ENCODE assay signal across 10 mouse cellular contexts in the genomic region with DNA sequence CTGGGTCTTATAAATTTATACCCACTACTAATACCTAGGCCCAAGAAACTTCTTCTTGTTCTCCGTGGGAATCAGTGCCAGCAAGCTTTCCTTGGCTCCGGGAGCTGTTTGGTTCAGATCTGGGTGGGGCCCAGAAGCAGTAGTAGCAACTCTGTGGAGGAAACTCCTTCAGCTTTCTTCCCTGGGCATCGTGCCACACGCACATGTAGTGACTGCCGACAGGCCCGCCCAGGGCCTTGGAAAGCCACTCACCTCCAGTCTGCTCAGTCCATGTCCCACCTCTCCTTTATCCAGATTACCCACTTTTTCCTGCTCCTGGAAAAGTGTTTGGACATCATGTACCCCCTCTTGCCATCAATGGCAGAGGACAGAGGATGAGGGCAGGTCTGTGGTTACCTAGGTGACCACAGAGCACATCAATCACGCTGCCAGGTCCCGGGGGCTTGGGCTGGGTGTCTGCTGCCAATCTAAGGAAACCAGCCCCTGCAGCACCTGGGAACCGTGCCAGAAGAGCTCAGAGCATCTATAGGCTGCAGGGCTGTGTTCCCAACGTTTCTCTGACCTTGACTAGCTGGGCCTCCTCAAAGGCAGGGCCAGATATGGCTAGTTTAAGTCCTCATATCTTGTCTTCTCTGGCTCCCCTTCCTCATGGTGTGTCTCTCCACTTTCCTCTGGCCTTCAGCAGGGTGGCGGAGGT.
DNase-seq lines count a peak whose midpoint lies in the region; ATAC-seq and TF ChIP-seq lines count a peak whose summit lies in the region.
"Had no signal": no experiment of that assay in that cellular context is flagged by ENCODE, and none has a peak within 500 bp of the region (broad histone marks: within the 10 kb centered on the region; RNA-seq: fewer than 3 reads in every experiment).

No protein-coding gene starts in this region.

- no peaks in the 10 kb centered on the region for H3K36me3 ChIP-seq in kidney, adult 2 months (ENCODE audit: control insufficient read depth, insufficient read depth, low read length)
- H3K36me3 ChIP-seq in kidney, embryonic 14.5 days (ENCODE audit: control insufficient read depth, insufficient read depth, low read length), result no peaks in the 10 kb centered on the region

- H3K4me1 ChIP-seq in kidney, adult 2 months (ENCODE audit: control insufficient read depth, insufficient read depth, low read length), result peaks cover 9% of the 10 kb centered on the region; the same call in 1 of the 2 replicates
- H3K4me1 ChIP-seq in kidney, embryonic 14.5 days (ENCODE audit: control insufficient read depth, insufficient read depth, low read length), result no peaks in the 10 kb centered on the region

- no peak for TF ChIP-seq CTCF in kidney, adult 2 months (conservative IDR thresholded peaks at IDR 0.05; ENCODE audit: insufficient read depth, insufficient read length, low read depth, low read length)

- no peaks in the 10 kb centered on the region for H3K27me3 ChIP-seq in kidney, adult 2 months (replicated peaks; ENCODE audit: control insufficient read depth, insufficient read depth, low read length)
- no peaks in the 10 kb centered on the region for H3K27me3 ChIP-seq in kidney, embryonic 14.5 days (ENCODE audit: control insufficient read depth, insufficient read depth, low read length)
- H3K27me3 ChIP-seq: Patski had no signal

- H3K4me2 ChIP-seq in kidney, embryonic 14.5 days (replicated peaks; ENCODE audit: low read depth, low read length), result no peak overlapping the region

- H3K4me3 ChIP-seq in kidney, adult 2 months (ENCODE audit: insufficient read depth, low read depth, low read length), result no peak overlapping the region
- H3K4me3 ChIP-seq in kidney, embryonic 14.5 days (ENCODE audit: low read length), result no peak overlapping the region
- H3K4me3 ChIP-seq: erythroblast, embryonic 14.5 days had no signal

- ATAC-seq in kidney, embryonic 14.5 days (ENCODE audit: low FRiP score, low TSS enrichment), result no peak
- peak; percentile 52 for ATAC-seq in common myeloid progenitor, adult 5-6 weeks (replicated peaks; ENCODE audit: low read depth, poor library complexity, severe bottlenecking)
- ATAC-seq: Patski had no signal

- intact Hi-C loops in heart, postnatal 25 days (cut with DNase I), result no loop called here

- WGBS in kidney, adult 2 months, result 63% methylated on average over 11 of the region's 11 CpGs
- 70% methylated on average over 11 of the region's 11 CpGs for WGBS in kidney, embryonic 14.5 days

- TF ChIP-seq POLR2A in kidney, adult 2 months (IDR thresholded peaks at IDR 0.05; ENCODE audit: low read depth, low read length), result no peak

- no peak overlapping the region for H3K27ac ChIP-seq in kidney, adult 2 months (ENCODE audit: insufficient read depth, low read depth, low read length)
- H3K27ac ChIP-seq in kidney, embryonic 14.5 days (ENCODE audit: low read depth, low read length), result no peak overlapping the region

- no peak overlapping the region for H3K9ac ChIP-seq in kidney, embryonic 14.5 days (ENCODE audit: low read depth, low read length)

- no peaks in the 10 kb centered on the region for H3K9me3 ChIP-seq in kidney, embryonic 14.5 days (ENCODE audit: control insufficient read depth, low read length)

- DNase-seq in kidney, adult 2 months, result peak; percentile 66
- DNase-seq in heart, postnatal 25 days (ENCODE audit: low spot score), result peak; percentile 26
- DNase-seq in lung, postnatal 36 days, result peak; percentile 90
- no peak for DNase-seq in layer of hippocampus, adult 11-12 months (ENCODE audit: low spot score)
- no peak for DNase-seq in cerebellum, adult 18-20 months
- no peak for DNase-seq in frontal cortex, postnatal 36 days (ENCODE audit: low spot score in 2 of 2)

Comparison
In these comparisons a context has a peak if more than half of its experiments do, and no peak if none do; other contexts are left out.
1. DNase-seq: peak in kidney, adult 2 months (single experiment), heart, postnatal 25 days (single experiment) and lung, postnatal 36 days (single experiment); none in layer of hippocampus, adult 11-12 months (single experiment), cerebellum, adult 18-20 months (0 of 2) and frontal cortex, postnatal 36 days (0 of 2).